In genomic region chr1:31377324-31377723, GRCm38 (mm10) we compare ENCODE assay signal across 20 mouse cellular contexts.
DNase-seq lines count a peak whose midpoint lies in the region; ATAC-seq lines count a peak whose summit lies in the region.
"Had no signal": no experiment of that assay in that cellular context is flagged by ENCODE, and none has a peak within 500 bp of the region (broad histone marks: within the 10 kb centered on the region; RNA-seq: fewer than 3 reads in every experiment).

No protein-coding gene starts in this region.

- ATAC-seq in common myeloid progenitor, adult 5-6 weeks (replicated peaks; ENCODE audit: low read depth, poor library complexity, severe bottlenecking) = peak; percentile 42; the same call in 1 of the 2 replicates
- ATAC-seq in hematopoietic stem cell, adult 5-6 weeks (replicated peaks in 1 of 2; ENCODE audit: insufficient read depth in 1 of 2, low FRiP score in 2 of 2, low TSS enrichment in 1 of 2, low read depth in 1 of 2, poor library complexity in 2 of 2, severe bottlenecking in 2 of 2) = peak; percentile 44 to 54; a peak in 3 of 4 replicates
- ATAC-seq: activated CD4-positive, CD25-positive, alpha-beta regulatory T cell, adult 4 months; CD4-positive, CD25-positive, alpha-beta regulatory T cell, adult 4 months; forebrain, embryonic 14.5 days; forebrain, embryonic 16.5 days; Patski had no signal

- no peak for DNase-seq in spleen, postnatal 14 days (ENCODE audit: low spot score in 2 of 2)
- DNase-seq in lung, postnatal 25 days (ENCODE audit: low spot score) = no peak
- DNase-seq in gastrocnemius, adult 8-10 months (ENCODE audit: low spot score in 2 of 2) = no peak
- DNase-seq: adrenal gland, adult 8-10 months; adrenal gland, postnatal 14 days; adrenal gland, postnatal 36 days; B cell, adult 2 months; cerebellum, adult 11-12 months; cerebellum, adult 2 months; cerebellum, adult 9-10 months; cerebellum, postnatal 10 days; cerebellum, postnatal 25 days; embryo, embryonic 11 days had no signal
